Mouse (Mus musculus) liver, embryonic 13.5 days (tissue): Measurements from ENCODE around the gene Dnm3. TPM values are rescaled to one million over a fixed set of nuclear protein-coding genes. Genes with fewer than 3 reads are reported as not detected.
"Not testable (repeated sequence)": the region's sequence is repeated elsewhere in the genome, so short reads cannot be mapped to it uniquely, and the experiment has no call there.

Source experiments
- ATAC-seq: fragments of 200-750 bp; cut with Nextera tagmentation; 2 replicates; pipeline ENCODE4 v1.8.0; 2017; ENCODE audit warnings: low read depth, mild to moderate bottlenecking, moderate number of reproducible peaks, moderate library complexity
- DNase-seq: peaks from one replicate; pipeline ENCODE4 v3.0.0; 2022
- H3K27ac ChIP-seq: fragments of 300-500 bp; sonication (generic); 2 replicates; pipeline ENCODE4 v1.5.1; 2015; ENCODE audit warnings: moderate library complexity, mild to moderate bottlenecking, inconsistent platforms
- H3K27me3 ChIP-seq: fragments of 300-500 bp; sonication (generic); 2 replicates; pipeline ENCODE4 v1.6.1; 2015; ENCODE audit warnings: mild to moderate bottlenecking, inconsistent platforms
- H3K36me3 ChIP-seq: fragments of 300-500 bp; sonication (generic); 2 replicates; pipeline ENCODE4 v1.6.1; 2015; ENCODE audit warnings: mild to moderate bottlenecking, inconsistent platforms
- H3K4me1 ChIP-seq: fragments of 300-500 bp; sonication (generic); replicated peaks from 2 replicates; pipeline ENCODE4 v1.6.1; 2015; ENCODE audit warnings: inconsistent platforms
- H3K4me2 ChIP-seq: fragments of 300-500 bp; sonication (generic); 2 replicates; pipeline ENCODE4 v1.6.1; 2015; ENCODE audit warnings: inconsistent platforms, mild to moderate bottlenecking, moderate library complexity
- H3K4me3 ChIP-seq: fragments of 300-500 bp; sonication (generic); replicated peaks from 2 replicates; pipeline ENCODE4 v1.5.1; 2015; ENCODE audit warnings: mild to moderate bottlenecking, inconsistent platforms
- H3K9ac ChIP-seq: fragments of 300-500 bp; sonication (generic); 2 replicates; pipeline ENCODE4 v1.6.1; 2015; ENCODE audit warnings: mild to moderate bottlenecking, inconsistent platforms
- H3K9me3 ChIP-seq: fragments of 300-500 bp; sonication (generic); replicated peaks from 2 replicates; pipeline ENCODE4 v1.6.1; 2016; ENCODE audit warnings: inconsistent platforms
- whole genome bisulfite sequencing: fragments of 180-500 bp; shearing (Covaris S2); methylation state at CpG from one replicate; pipeline ENCODE4 v1.1.7; 2015; ENCODE audit not compliant: insufficient replicate concordance; 5-methylcytosine and 5-hydroxymethylcytosine counted together
- polyA plus RNA-seq: library from polyadenylated mRNA; unstranded; fragments of >200 nt; fragmentation: Nextera tagmentation; extraction: Ambion mirVana; gene quantifications from 2 replicates; pipeline ENCODE4 v1.2.1, GENCODE M21; 2015

Dnm3 gene
- polyA plus RNA-seq, 1 experiment from 2014 or later, result 1.2 TPM

- Histone ChIP-seq H3K9ac (no peak overlapping the region), H3K27ac (no peak overlapping the region), H3K9me3 (no peaks in the 10 kb centered on the region), H3K4me2 (no peak overlapping the region), H3K36me3 (no peaks in the 10 kb centered on the region), H3K4me1 (no peaks in the 10 kb centered on the region), H3K4me3 (no peak overlapping the region), H3K27me3 (no peaks in the 10 kb centered on the region)
- DNase-seq (no peak), ATAC-seq (no peak)
- 62% methylated on average over 15 of the region's 15 CpGs for WGBS
These were observed 51.8 kb downstream of the Dnm3 start for GRCm38 (mm10) chr1:162425930-162426478.

GRCm38 (mm10) chr1:162422826-162423225 is 55.0 kb downstream of the Dnm3 start:
- no peak for ATAC-seq
- H3K27ac ChIP-seq, result no peak overlapping the region
- H3K4me2 ChIP-seq, result no peak overlapping the region
- H3K36me3 ChIP-seq, result no peaks in the 10 kb centered on the region
- no peak overlapping the region for H3K4me3 ChIP-seq
- no peaks in the 10 kb centered on the region for H3K9me3 ChIP-seq
- no peaks in the 10 kb centered on the region for H3K4me1 ChIP-seq
- DNase-seq, result no peak
- no peak overlapping the region for H3K9ac ChIP-seq
- WGBS, result 63% methylated on average over 6 of the region's 6 CpGs
- H3K27me3 ChIP-seq, result no peaks in the 10 kb centered on the region

GRCm38 (mm10) chr1:162413791-162414190 is 64.0 kb downstream of the Dnm3 start:
- H3K4me2 ChIP-seq, result no peak overlapping the region
- H3K27ac ChIP-seq, result no peak overlapping the region
- DNase-seq, result no peak
- H3K27me3 ChIP-seq, result no peaks in the 10 kb centered on the region
- no peak overlapping the region for H3K4me3 ChIP-seq
- WGBS, result 5% methylated on average over 1 of the region's 1 CpGs
- H3K9ac ChIP-seq, result no peak overlapping the region
- H3K36me3 ChIP-seq, result no peaks in the 10 kb centered on the region
- no peaks in the 10 kb centered on the region for H3K9me3 ChIP-seq
- no peaks in the 10 kb centered on the region for H3K4me1 ChIP-seq
- no peak for ATAC-seq

GRCm38 (mm10) chr1:162412787-162413429 is 64.9 kb downstream of the Dnm3 start:
- Histone ChIP-seq H3K27me3 (no peaks in the 10 kb centered on the region), H3K4me3 (no peak overlapping the region)

GRCm38 (mm10) chr1:162410207-162410965 is 67.4 kb downstream of the Dnm3 start:
- 72% methylated on average over 14 of the region's 14 CpGs for WGBS
- ATAC-seq, result no peak

More at GRCm38 (mm10) chr1:162412787-162413429, 64.9 kb downstream of the Dnm3 start:
- Histone ChIP-seq H3K4me2 (no peak overlapping the region), H3K9me3 (no peaks in the 10 kb centered on the region), H3K27ac (no peak overlapping the region), H3K9ac (no peak overlapping the region), H3K36me3 (no peaks in the 10 kb centered on the region), H3K4me1 (no peaks in the 10 kb centered on the region)
- 73% methylated on average over 7 of the region's 7 CpGs for WGBS
- DNase-seq (no peak), ATAC-seq (no peak)

GRCm38 (mm10) chr1:162394549-162394948 is 83.3 kb downstream of the Dnm3 start:
- WGBS, result 46% methylated on average over 4 of the region's 4 CpGs
- Histone ChIP-seq H3K9ac (no peak overlapping the region), H3K36me3 (no peaks in the 10 kb centered on the region), H3K27ac (no peak overlapping the region), H3K9me3 (no peaks in the 10 kb centered on the region), H3K4me2 (no peak overlapping the region), H3K4me3 (no peak overlapping the region), H3K27me3 (no peaks in the 10 kb centered on the region), H3K4me1 (no peaks in the 10 kb centered on the region)
- no peak for DNase-seq
- no peak for ATAC-seq

More at GRCm38 (mm10) chr1:162410207-162410965, 67.4 kb downstream of the Dnm3 start:
- Histone ChIP-seq H3K27ac (no peak overlapping the region), H3K36me3 (no peaks in the 10 kb centered on the region), H3K9ac (no peak overlapping the region), H3K4me1 (no peaks in the 10 kb centered on the region), H3K27me3 (no peaks in the 10 kb centered on the region), H3K4me3 (no peak overlapping the region), H3K4me2 (no peak overlapping the region), H3K9me3 (no peaks in the 10 kb centered on the region)
- DNase-seq, result no peak

- Histone ChIP-seq H3K27ac (no peak overlapping the region), H3K4me1 (no peaks in the 10 kb centered on the region), H3K4me3 (no peak overlapping the region), H3K4me2 (no peak overlapping the region), H3K9me3 (no peaks in the 10 kb centered on the region), H3K36me3 (no peaks in the 10 kb centered on the region), H3K9ac (no peak overlapping the region), H3K27me3 (no peaks in the 10 kb centered on the region)
- DNase-seq, result no peak
- no peak for ATAC-seq
- WGBS, result 52% methylated on average over 5 of the region's 5 CpGs
These were observed 89.2 kb downstream of the Dnm3 start for GRCm38 (mm10) chr1:162388442-162389165.

GRCm38 (mm10) chr1:162373068-162373467 is 104.8 kb downstream of the Dnm3 start:
- WGBS, result 88% methylated on average over 1 of the region's 1 CpGs
- not testable (repeated sequence) for H3K27me3 ChIP-seq, H3K9me3 ChIP-seq, H3K4me1 ChIP-seq, H3K4me3 ChIP-seq, ATAC-seq, H3K4me2 ChIP-seq, DNase-seq, H3K9ac ChIP-seq, H3K36me3 ChIP-seq, H3K27ac ChIP-seq

GRCm38 (mm10) chr1:162369726-162370125 is 108.1 kb downstream of the Dnm3 start:
- H3K9me3 ChIP-seq, result no peaks in the 10 kb centered on the region
- H3K4me3 ChIP-seq, result no peak overlapping the region
- no peaks in the 10 kb centered on the region for H3K4me1 ChIP-seq
- H3K36me3 ChIP-seq, result no peaks in the 10 kb centered on the region
- DNase-seq (no peak), ATAC-seq (no peak)
- no peak overlapping the region for H3K27ac ChIP-seq
- no peaks in the 10 kb centered on the region for H3K27me3 ChIP-seq
- no peak overlapping the region for H3K9ac ChIP-seq
- WGBS, result 49% methylated on average over 4 of the region's 4 CpGs
- H3K4me2 ChIP-seq, result no peak overlapping the region

- no peak overlapping the region for H3K4me3 ChIP-seq
These were observed 115.9 kb downstream of the Dnm3 start for GRCm38 (mm10) chr1:162361978-162362377.

GRCm38 (mm10) chr1:162359270-162359669 is 118.6 kb downstream of the Dnm3 start:
- H3K4me2 ChIP-seq, result no peak overlapping the region

More at GRCm38 (mm10) chr1:162361978-162362377, 115.9 kb downstream of the Dnm3 start:
- ATAC-seq (no peak), DNase-seq (no peak)
- no peak overlapping the region for H3K9ac ChIP-seq
- no peaks in the 10 kb centered on the region for H3K9me3 ChIP-seq
- H3K27me3 ChIP-seq, result no peaks in the 10 kb centered on the region
- H3K4me1 ChIP-seq, result no peaks in the 10 kb centered on the region
- WGBS, result 53% methylated on average over 5 of the region's 5 CpGs
- H3K36me3 ChIP-seq, result no peaks in the 10 kb centered on the region
- no peak overlapping the region for H3K4me2 ChIP-seq
- H3K27ac ChIP-seq, result no peak overlapping the region

More at GRCm38 (mm10) chr1:162359270-162359669, 118.6 kb downstream of the Dnm3 start:
- 55% methylated on average over 8 of the region's 8 CpGs for WGBS
- no peak overlapping the region for H3K4me3 ChIP-seq
- no peaks in the 10 kb centered on the region for H3K4me1 ChIP-seq
- H3K27ac ChIP-seq, result no peak overlapping the region
- no peaks in the 10 kb centered on the region for H3K27me3 ChIP-seq
- no peaks in the 10 kb centered on the region for H3K9me3 ChIP-seq
- ATAC-seq, result no peak
- no peak for DNase-seq
- H3K9ac ChIP-seq, result no peak overlapping the region
- H3K36me3 ChIP-seq, result no peaks in the 10 kb centered on the region
